15 mouse cellular contexts compared by ENCODE assay signal in the genomic region with DNA sequence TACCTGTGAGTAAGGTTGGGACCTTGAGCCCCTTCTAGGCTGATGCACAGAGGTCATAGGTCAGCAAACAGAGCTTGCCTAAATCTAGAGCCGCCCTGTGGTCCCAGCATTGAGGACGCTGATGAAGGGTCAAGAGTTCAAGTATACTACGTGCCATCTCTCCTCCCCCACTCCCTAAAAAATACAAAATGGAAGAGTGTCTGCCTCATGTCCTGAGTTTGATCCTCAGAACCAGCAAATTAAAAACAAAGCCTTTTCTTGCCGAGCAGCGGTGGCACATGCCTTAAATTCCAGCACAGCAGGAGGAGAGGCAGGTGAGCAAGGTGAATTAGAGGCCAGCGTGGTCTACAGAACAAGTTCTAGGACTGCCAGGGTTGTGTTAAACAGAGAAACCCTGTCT. TPM values are rescaled to one million over a fixed set of nuclear protein-coding genes. Genes with fewer than 3 reads are reported as not detected.
DNase-seq lines count a peak whose midpoint lies in the region; ATAC-seq and TF ChIP-seq lines count a peak whose summit lies in the region.
"Had no signal": no experiment of that assay in that cellular context is flagged by ENCODE, and none has a peak within 500 bp of the region (broad histone marks: within the 10 kb centered on the region; RNA-seq: fewer than 3 reads in every experiment).

No protein-coding gene starts in this region.

- H3K27me3 ChIP-seq in lung, embryonic 15.5 days: no peaks in the 10 kb centered on the region
- no peaks in the 10 kb centered on the region for H3K27me3 ChIP-seq in midbrain, embryonic 14.5 days (ENCODE audit: control insufficient read depth, insufficient read depth, low read length)
- H3K27me3 ChIP-seq: forebrain, embryonic 15.5 days; limb, embryonic 13.5 days; midbrain, embryonic 15.5 days had no signal

- H3K4me3 ChIP-seq in gastrocnemius, adult 2 months: no peak overlapping the region
- no peak overlapping the region for H3K4me3 ChIP-seq in lung, embryonic 15.5 days
- no peak overlapping the region for H3K4me3 ChIP-seq in bone marrow, adult 2 months (replicated peaks; ENCODE audit: control insufficient read depth, low read depth, low read length)
- H3K4me3 ChIP-seq in midbrain, embryonic 14.5 days (replicated peaks; ENCODE audit: low read depth, low read length): no peak overlapping the region
- H3K4me3 ChIP-seq: forebrain, embryonic 15.5 days; limb, embryonic 13.5 days; midbrain, embryonic 15.5 days had no signal

- intact Hi-C loops in gastrocnemius, adult 2 months (cut with DNase I): no loop called here

- H3K36me3 ChIP-seq in lung, embryonic 15.5 days: no peaks in the 10 kb centered on the region
- H3K36me3 ChIP-seq in midbrain, embryonic 14.5 days (ENCODE audit: control insufficient read depth, insufficient read depth, low read length): no peaks in the 10 kb centered on the region
- H3K36me3 ChIP-seq: forebrain, embryonic 15.5 days; limb, embryonic 13.5 days; midbrain, embryonic 15.5 days had no signal

- DNase-seq in gastrocnemius, adult 2 months: no peak
- DNase-seq in gastrocnemius, adult 18-20 months (ENCODE audit: low spot score): no peak
- no peak for DNase-seq in lung, adult 18-20 months
- no peak for DNase-seq in layer of hippocampus, adult 18-20 months (ENCODE audit: low spot score in 2 of 2)
- no peak for DNase-seq in midbrain, embryonic 14.5 days
- DNase-seq: cerebellum, adult 8-10 months; heart, postnatal 14 days; kidney, adult 9 months had no signal

- H3K4me2 ChIP-seq in lung, embryonic 15.5 days: peak overlapping the region; percentile 38
- H3K4me2 ChIP-seq in midbrain, embryonic 14.5 days (ENCODE audit: low read length): no peak overlapping the region
- H3K4me2 ChIP-seq: forebrain, embryonic 15.5 days; limb, embryonic 13.5 days; midbrain, embryonic 15.5 days had no signal

- no peak overlapping the region for H3K9ac ChIP-seq in lung, embryonic 15.5 days
- H3K9ac ChIP-seq in midbrain, embryonic 14.5 days (replicated peaks; ENCODE audit: low read length): no peak overlapping the region
- H3K9ac ChIP-seq: forebrain, embryonic 15.5 days; limb, embryonic 13.5 days; midbrain, embryonic 15.5 days had no signal

- no peak for TF ChIP-seq CTCF in gastrocnemius, adult 2 months (IDR thresholded peaks at IDR 0.05)
- no peak for TF ChIP-seq CTCF in bone marrow, adult 2 months (IDR thresholded peaks at IDR 0.05; ENCODE audit: control insufficient read depth, insufficient read depth, low read length)

- H3K27ac ChIP-seq in gastrocnemius, adult 2 months: peak overlapping the region; percentile 88
- H3K27ac ChIP-seq in lung, embryonic 15.5 days: peak overlapping the region; percentile 82
- peak overlapping the region; percentile 94 for H3K27ac ChIP-seq in bone marrow, adult 2 months (ENCODE audit: control insufficient read depth, insufficient read depth, low read depth, low read length, poor library complexity)
- H3K27ac ChIP-seq in midbrain, embryonic 14.5 days (replicated peaks; ENCODE audit: low read depth, low read length): no peak overlapping the region
- H3K27ac ChIP-seq: forebrain, embryonic 15.5 days; limb, embryonic 13.5 days; midbrain, embryonic 15.5 days had no signal

- no peak for TF ChIP-seq POLR2A in bone marrow, adult 2 months (IDR thresholded peaks at IDR 0.05; ENCODE audit: borderline replicate concordance, control insufficient read depth, low read depth, low read length)

- H3K4me1 ChIP-seq in lung, embryonic 15.5 days: peaks cover 37% of the 10 kb centered on the region
- peaks cover 8% of the 10 kb centered on the region; the same call in 1 of the 2 replicates for H3K4me1 ChIP-seq in bone marrow, adult 2 months (ENCODE audit: control insufficient read depth, insufficient read depth, low read length)
- peaks cover 4% of the 10 kb centered on the region; the same call in 1 of the 2 replicates for H3K4me1 ChIP-seq in midbrain, embryonic 14.5 days (ENCODE audit: control insufficient read depth, insufficient read depth, low read length)

- no peak for ATAC-seq in lung, embryonic 15.5 days (ENCODE audit: borderline replicate concordance, extremely low read depth, low FRiP score, low TSS enrichment)
- ATAC-seq in monocyte, adult 5-6 weeks (replicated peaks; ENCODE audit: insufficient number of reproducible peaks, low FRiP score, low TSS enrichment, poor library complexity, severe bottlenecking): peak; percentile 10
- ATAC-seq in midbrain, embryonic 14.5 days (ENCODE audit: low FRiP score, low TSS enrichment): no peak
- ATAC-seq: forebrain, embryonic 15.5 days; hindbrain, embryonic 16.5 days; midbrain, embryonic 15.5 days had no signal

- H3K9me3 ChIP-seq in lung, embryonic 15.5 days: no peaks in the 10 kb centered on the region
- H3K9me3 ChIP-seq in midbrain, embryonic 14.5 days (ENCODE audit: control insufficient read depth, low read length): no peaks in the 10 kb centered on the region
- H3K9me3 ChIP-seq: forebrain, embryonic 15.5 days; limb, embryonic 13.5 days; midbrain, embryonic 15.5 days had no signal

- WGBS in lung, embryonic 15.5 days: 20% methylated on average over 6 of the region's 6 CpGs
- WGBS in bone marrow, adult 2 months: 59% methylated on average over 6 of the region's 6 CpGs
- 16% methylated on average over 6 of the region's 6 CpGs for WGBS in midbrain, embryonic 14.5 days

RNA-seq across cellular contexts. Expression of a gene that starts 5.7 kb away (rescaled TPM):
- 100 to 1,000 TPM; 110 to 123 TPM for total RNA-seq in gastrocnemius, adult 2 months (2021)
- total RNA-seq in gastrocnemius, adult 18-20 months (2021): 10 to 100 TPM; 96.0 to 99.4 TPM
- polyA plus RNA-seq in lung, embryonic 15.5 days (2015; fragmentation: Nextera tagmentation; extraction: Ambion mirVana): 64.5 and 65.2 TPM in 2 replicates
- polyA plus RNA-seq in bone marrow, adult 2 months (2011; ENCODE audit: insufficient read depth, insufficient read length, low replicate concordance, missing spikeins): 88.8 and 134 TPM in 2 replicates
- total RNA-seq in monocyte, adult 5-6 weeks (2017): 678 to 973 TPM (median 884 TPM) in 3 replicates
- 10 to 100 TPM; 56.9 to 62.7 TPM for total RNA-seq in layer of hippocampus, adult 18-20 months (2021)
- 44.1 and 65.7 TPM in 2 replicates for polyA plus RNA-seq in midbrain, embryonic 14.5 days (2014; fragmentation: Nextera tagmentation; extraction: Ambion mirVana)

RNA-seq across cellular contexts. Expression of a gene that starts 28.1 kb away (rescaled TPM):
- 100 to 1,000 TPM in 1 of 2 experiments, 10 to 100 TPM in 1; 97.2 to 102 TPM for total RNA-seq in gastrocnemius, adult 2 months (2021)
- 100 to 1,000 TPM in 1 of 2 experiments, 10 to 100 TPM in 1; 95.9 to 106 TPM for total RNA-seq in gastrocnemius, adult 18-20 months (2021)
- 65.3 and 69.2 TPM in 2 replicates for polyA plus RNA-seq in lung, embryonic 15.5 days (2015; fragmentation: Nextera tagmentation; extraction: Ambion mirVana)
- polyA plus RNA-seq in bone marrow, adult 2 months (2011; ENCODE audit: insufficient read depth, insufficient read length, low replicate concordance, missing spikeins): 29.3 and 36.2 TPM in 2 replicates
- total RNA-seq in monocyte, adult 5-6 weeks (2017): 127 to 153 TPM (median 131 TPM) in 3 replicates
- total RNA-seq in layer of hippocampus, adult 18-20 months (2021): 100 to 1,000 TPM; 322 to 323 TPM
- polyA plus RNA-seq in midbrain, embryonic 14.5 days (2014; fragmentation: Nextera tagmentation; extraction: Ambion mirVana): 97.0 and 103 TPM in 2 replicates

RNA-seq across cellular contexts. Expression of a gene that starts 34.8 kb away (rescaled TPM):
- 10 to 100 TPM; 17.2 to 32.0 TPM for total RNA-seq in gastrocnemius, adult 2 months (2021)
- total RNA-seq in gastrocnemius, adult 18-20 months (2021): 10 to 100 TPM; 25.9 to 30.8 TPM
- polyA plus RNA-seq in lung, embryonic 15.5 days (2015; fragmentation: Nextera tagmentation; extraction: Ambion mirVana): 3.1 and 5.7 TPM in 2 replicates
- 1.9 and 2.7 TPM in 2 replicates for polyA plus RNA-seq in bone marrow, adult 2 months (2011; ENCODE audit: insufficient read depth, insufficient read length, low replicate concordance, missing spikeins)
- 0.38 to 7.2 TPM (median 0.53 TPM) in 3 replicates for total RNA-seq in monocyte, adult 5-6 weeks (2017)
- 1 to 10 TPM; 7.1 to 7.4 TPM for total RNA-seq in layer of hippocampus, adult 18-20 months (2021)
- 0.80 and 1.1 TPM in 2 replicates for polyA plus RNA-seq in midbrain, embryonic 14.5 days (2014; fragmentation: Nextera tagmentation; extraction: Ambion mirVana)
